Mouse (Mus musculus): Measurements from ENCODE around the gene Eaf1. TPM values are rescaled to one million over a fixed set of nuclear protein-coding genes. Genes with fewer than 3 reads are reported as not detected.

Eaf1 gene
- polyA plus RNA-seq, 1 experiment from 2014 or later = 10.1 TPM

DNA sequence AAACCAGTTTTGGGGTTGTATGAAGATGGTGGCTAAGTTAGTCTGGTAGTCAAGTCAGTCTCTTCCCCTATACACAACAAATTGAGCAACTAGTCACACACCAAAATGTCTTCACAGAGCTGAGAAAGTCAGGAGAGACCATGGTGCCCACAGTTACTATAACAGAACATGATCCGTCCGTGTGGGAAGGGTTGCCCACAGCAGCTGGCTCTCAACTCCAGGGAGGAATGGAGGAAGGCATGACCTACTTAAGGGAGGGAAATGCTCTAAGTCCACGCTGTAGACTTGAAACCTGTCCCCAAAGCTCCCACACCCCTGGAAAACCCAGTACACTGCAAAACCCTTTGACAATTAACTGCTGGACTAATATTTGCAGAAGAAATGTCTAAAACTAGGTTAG is 16.1 kb downstream of the Eaf1 start:
- Histone ChIP-seq H3K4me1 (replicated peaks) (peaks cover 6% of the 10 kb centered on the region), H3K4me3 (no peak overlapping the region), H3K27me3 (no peaks in the 10 kb centered on the region), H3K27ac (no peak overlapping the region), H3K36me3 (peaks cover 30% of the 10 kb centered on the region), H3K9ac (no peak overlapping the region), H3K4me2 (no peak overlapping the region), H3K9me3 (replicated peaks) (no peaks in the 10 kb centered on the region)
- ATAC-seq (replicated peaks; ENCODE audit: insufficient number of reproducible peaks, insufficient read depth, low FRiP score, low read depth) = no peak
- 93% methylated on average over 3 of the region's 3 CpGs for WGBS

DNA sequence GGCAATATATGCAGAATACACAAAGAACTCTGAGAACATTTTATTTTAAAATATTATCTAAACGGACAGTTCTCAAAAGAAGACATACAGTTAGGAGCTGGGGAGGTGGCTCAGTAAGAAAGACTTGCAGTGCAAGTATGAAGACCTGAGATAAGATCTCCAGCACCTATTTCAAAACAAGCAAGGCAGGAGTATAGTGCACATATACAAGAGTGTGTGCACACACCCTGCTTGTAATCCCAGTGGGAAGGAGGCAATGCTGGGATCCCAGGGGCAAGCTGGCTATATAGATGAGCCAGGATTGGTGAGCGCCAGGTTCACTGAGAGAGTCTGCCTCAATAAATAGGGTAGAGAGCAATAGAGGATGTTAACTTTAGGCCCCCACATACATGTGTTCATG is 21.7 kb downstream of the Eaf1 start:
- WGBS = 77% methylated on average over 2 of the region's 2 CpGs
- 0 out of 2 replicates have a peak, but pooled peaks cover 3% of the 10 kb centered on the region for H3K4me1 ChIP-seq (replicated peaks)

DNA sequence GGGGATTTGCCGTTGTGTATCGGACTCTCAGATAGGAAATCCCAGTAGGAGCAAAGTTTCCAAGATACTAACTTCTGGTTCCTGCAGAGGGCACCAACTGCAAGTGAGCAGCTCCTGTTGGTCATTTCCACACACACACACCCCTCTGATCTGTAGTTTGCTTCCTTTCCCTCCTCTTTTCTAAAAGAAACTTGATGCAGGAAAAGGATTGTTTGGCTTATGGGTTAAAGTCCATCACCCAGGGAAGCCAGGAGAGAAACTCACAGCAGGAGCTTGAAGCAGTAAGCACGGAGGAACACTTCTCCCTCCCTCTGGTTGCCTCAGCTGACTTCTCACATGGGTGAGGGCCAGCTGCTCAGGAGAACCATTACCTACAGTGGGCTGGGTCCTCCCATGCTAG is 25.0 kb downstream of the Eaf1 start:
- WGBS = 19% methylated on average over 3 of the region's 3 CpGs
- Histone ChIP-seq H3K36me3 (no peaks in the 10 kb centered on the region), H3K27ac (no peak overlapping the region), H3K9me3 (replicated peaks) (no peaks in the 10 kb centered on the region), H3K4me1 (replicated peaks) (0 out of 2 replicates have a peak, but pooled peaks cover 3% of the 10 kb centered on the region), H3K4me3 (no peak overlapping the region), H3K27me3 (no peaks in the 10 kb centered on the region), H3K4me2 (peak overlapping the region; percentile 38; the same call in 1 of the 2 replicates), H3K9ac (no peak overlapping the region)
- ATAC-seq (replicated peaks; ENCODE audit: insufficient number of reproducible peaks, insufficient read depth, low FRiP score, low read depth) = no peak

More for the DNA sequence above, 21.7 kb downstream of the Eaf1 start:
- Histone ChIP-seq H3K4me3 (no peak overlapping the region), H3K36me3 (no peaks in the 10 kb centered on the region), H3K9ac (no peak overlapping the region), H3K27me3 (no peaks in the 10 kb centered on the region), H3K4me2 (no peak overlapping the region), H3K9me3 (replicated peaks) (no peaks in the 10 kb centered on the region), H3K27ac (no peak overlapping the region)
- ATAC-seq (replicated peaks; ENCODE audit: insufficient number of reproducible peaks, insufficient read depth, low FRiP score, low read depth) = no peak

DNA sequence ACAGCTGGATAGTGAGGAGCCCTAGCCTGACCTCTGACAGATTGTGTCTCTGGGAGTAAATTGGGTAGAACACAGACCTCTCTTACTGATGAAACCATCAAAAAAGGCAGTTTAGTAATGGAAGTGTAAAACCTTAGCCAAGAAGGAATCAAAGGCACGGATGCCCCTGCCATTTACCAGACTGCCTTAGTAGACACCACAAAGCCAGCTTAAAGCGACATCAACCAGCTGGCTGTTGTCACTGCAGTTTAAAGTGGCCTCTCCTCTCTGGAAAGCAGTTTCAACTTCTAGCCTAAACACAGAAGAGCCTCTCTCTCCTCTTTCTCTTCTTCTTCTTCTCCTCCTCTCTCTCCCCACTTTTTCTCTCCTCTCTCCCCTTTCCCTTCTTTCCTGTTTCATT is 27.1 kb downstream of the Eaf1 start:
- no peak for ATAC-seq (replicated peaks; ENCODE audit: insufficient number of reproducible peaks, insufficient read depth, low FRiP score, low read depth)
- peaks cover 7% of the 10 kb centered on the region; the same call in 1 of the 2 replicates for H3K36me3 ChIP-seq
- H3K27me3 ChIP-seq = no peaks in the 10 kb centered on the region
- no peaks in the 10 kb centered on the region for H3K9me3 ChIP-seq (replicated peaks)
- no peak overlapping the region for H3K27ac ChIP-seq
- 0 out of 2 replicates have a peak, but pooled peaks cover 3% of the 10 kb centered on the region for H3K4me1 ChIP-seq (replicated peaks)
- 62% methylated on average over 2 of the region's 2 CpGs for whole genome bisulfite sequencing
- H3K4me2 ChIP-seq = no peak overlapping the region
- H3K4me3 ChIP-seq = no peak overlapping the region
- no peak overlapping the region for H3K9ac ChIP-seq

DNA sequence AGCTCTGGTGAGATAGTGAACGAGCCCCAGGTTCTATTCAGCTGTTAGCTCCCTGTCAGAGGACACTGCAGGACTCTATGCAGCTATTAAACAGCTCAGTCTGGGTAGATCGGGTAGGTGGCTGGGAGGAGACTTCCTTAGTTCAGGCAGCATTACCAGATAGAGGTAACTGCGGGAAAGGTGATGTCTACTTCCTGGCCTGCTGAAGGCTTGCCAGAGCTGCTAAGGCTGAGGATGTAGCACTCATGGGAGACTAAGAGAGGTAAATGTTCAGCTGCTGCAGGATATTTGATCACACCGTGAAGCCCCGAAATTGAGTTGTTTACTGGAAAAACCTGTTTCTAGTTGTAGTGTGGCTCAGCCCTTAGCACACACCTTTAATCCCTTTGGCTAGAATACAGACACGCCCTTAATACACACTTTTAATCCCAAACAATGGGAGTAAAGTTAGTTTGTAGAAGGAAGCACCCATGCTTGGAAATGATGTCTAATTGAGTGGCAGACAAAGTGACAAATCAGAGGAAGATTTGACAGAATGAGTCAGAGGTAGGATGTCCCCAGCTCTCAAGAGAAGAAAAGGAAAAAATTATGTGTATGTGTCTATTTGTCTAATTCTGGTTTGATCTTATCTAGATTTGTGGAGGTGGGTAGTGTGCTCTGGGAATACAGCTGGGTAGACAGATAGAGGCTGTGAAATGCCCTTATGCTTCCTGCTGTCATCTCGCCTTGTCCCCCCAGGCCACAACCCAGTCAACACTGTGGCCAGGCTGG is 31.0 kb downstream of the Eaf1 start:
- Histone ChIP-seq H3K9ac (no peak overlapping the region), H3K4me1 (replicated peaks) (no peaks in the 10 kb centered on the region), H3K9me3 (replicated peaks) (no peaks in the 10 kb centered on the region), H3K27me3 (no peaks in the 10 kb centered on the region), H3K27ac (no peak overlapping the region), H3K4me2 (no peak overlapping the region), H3K4me3 (no peak overlapping the region), H3K36me3 (peaks cover 7% of the 10 kb centered on the region; the same call in 1 of the 2 replicates)
- 67% methylated on average over 7 of the region's 7 CpGs for WGBS
- no peak for ATAC-seq (replicated peaks; ENCODE audit: insufficient number of reproducible peaks, insufficient read depth, low FRiP score, low read depth)

DNA sequence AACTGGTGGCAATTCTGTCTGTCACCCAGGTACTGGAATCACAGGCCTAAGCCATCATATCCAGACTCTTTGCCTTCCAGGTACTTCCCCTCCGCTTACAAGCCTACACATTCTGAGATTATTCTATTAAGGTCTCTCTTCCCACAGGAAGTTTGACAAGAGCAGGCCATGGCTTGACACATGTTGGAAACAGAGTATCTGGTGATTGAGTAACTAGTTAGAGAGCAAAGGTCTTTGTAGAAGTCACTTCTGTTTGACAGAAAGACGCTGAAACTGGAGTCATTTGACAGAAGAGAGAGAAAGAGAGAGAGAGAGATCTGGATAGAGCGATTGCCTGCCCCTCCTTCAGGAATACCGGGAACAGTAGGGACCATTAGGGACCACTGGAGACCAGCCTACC is 36.6 kb downstream of the Eaf1 start:
- ATAC-seq (replicated peaks; ENCODE audit: insufficient number of reproducible peaks, insufficient read depth, low FRiP score, low read depth) = no peak
- no peak overlapping the region for H3K4me3 ChIP-seq
- H3K27ac ChIP-seq = 0 out of 2 replicates have a peak overlapping the region, but pooled peaks have one; percentile 16
- H3K9ac ChIP-seq = no peak overlapping the region
- 0 out of 2 replicates have a peak, but pooled peaks cover 2% of the 10 kb centered on the region for H3K4me1 ChIP-seq (replicated peaks)
- H3K36me3 ChIP-seq = peaks cover 2% of the 10 kb centered on the region; the same call in 1 of the 2 replicates
- H3K4me2 ChIP-seq = no peak overlapping the region
- no peaks in the 10 kb centered on the region for H3K9me3 ChIP-seq (replicated peaks)
- no peaks in the 10 kb centered on the region for H3K27me3 ChIP-seq
- 80% methylated on average over 4 of the region's 4 CpGs for WGBS

DNA sequence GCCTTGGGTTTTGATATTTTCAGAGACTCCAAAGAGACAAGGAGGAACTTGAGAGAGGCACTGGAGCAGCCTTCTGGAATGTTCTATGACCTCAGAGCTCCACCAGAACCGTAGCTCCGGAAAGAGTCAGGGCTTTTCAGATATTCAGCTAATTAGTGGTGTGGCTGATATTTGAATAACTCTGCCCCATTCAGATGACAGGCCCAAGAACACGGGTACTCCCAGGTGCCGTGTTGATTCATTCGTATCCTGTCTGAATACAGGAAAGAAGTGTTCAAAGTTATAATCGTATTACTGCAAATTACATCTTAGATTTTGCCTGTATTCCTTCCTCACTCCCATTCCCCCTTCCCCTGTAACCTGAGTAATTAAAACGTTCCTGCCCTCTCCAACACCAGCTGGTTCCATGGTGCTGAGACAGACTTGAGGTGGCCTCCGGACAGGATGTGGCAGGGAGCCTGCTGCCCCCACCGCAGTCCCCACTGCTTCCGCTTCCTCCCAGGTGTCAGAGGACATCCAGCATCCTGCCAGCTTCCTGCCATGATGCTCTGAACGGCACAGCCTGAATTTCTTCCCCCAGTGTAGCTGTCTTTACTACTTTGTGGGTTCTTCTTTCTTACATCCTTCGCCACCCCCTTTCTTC is 37.4 kb downstream of the Eaf1 start:
- Histone ChIP-seq H3K4me1 (replicated peaks) (0 out of 2 replicates have a peak, but pooled peaks cover 2% of the 10 kb centered on the region), H3K27ac (peak overlapping the region; percentile 16; the same call in 1 of the 2 replicates), H3K4me3 (no peak overlapping the region), H3K36me3 (no peaks in the 10 kb centered on the region; the same call in 1 of the 2 replicates), H3K4me2 (no peak overlapping the region), H3K9me3 (replicated peaks) (no peaks in the 10 kb centered on the region), H3K27me3 (no peaks in the 10 kb centered on the region), H3K9ac (no peak overlapping the region)
- ATAC-seq (replicated peaks; ENCODE audit: insufficient number of reproducible peaks, insufficient read depth, low FRiP score, low read depth) = 0 out of 2 replicates have a peak, but pooled peaks have one; percentile 31
- WGBS = 50% methylated on average over 12 of the region's 12 CpGs

DNA sequence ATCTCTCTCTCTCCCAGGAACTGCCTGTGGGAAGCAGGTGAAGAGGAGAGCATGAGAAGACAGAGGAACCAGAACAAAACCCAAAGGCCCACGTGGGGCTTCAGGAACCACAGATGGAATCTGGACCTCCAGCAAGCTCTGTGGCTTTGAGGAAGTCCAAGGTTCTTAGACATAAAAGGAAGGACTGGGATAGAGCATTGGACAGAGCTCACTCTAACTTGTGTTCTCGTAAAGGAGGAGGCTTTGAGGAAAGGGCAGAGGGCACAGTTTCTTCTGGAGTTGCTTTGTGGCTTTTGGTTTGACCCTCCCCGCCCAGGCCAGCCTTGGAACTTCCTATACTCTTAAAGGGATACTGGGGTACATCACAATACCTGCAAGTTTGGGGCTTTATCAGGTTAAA is 38.5 kb downstream of the Eaf1 start:
- Histone ChIP-seq H3K27ac (peak overlapping the region; percentile 16; the same call in 1 of the 2 replicates), H3K4me1 (replicated peaks) (0 out of 2 replicates have a peak, but pooled peaks cover 2% of the 10 kb centered on the region), H3K36me3 (no peaks in the 10 kb centered on the region; the same call in 1 of the 2 replicates), H3K27me3 (no peaks in the 10 kb centered on the region), H3K4me2 (no peak overlapping the region), H3K9ac (no peak overlapping the region), H3K4me3 (no peak overlapping the region), H3K9me3 (replicated peaks) (no peaks in the 10 kb centered on the region)
- no peak for ATAC-seq (replicated peaks; ENCODE audit: insufficient number of reproducible peaks, insufficient read depth, low FRiP score, low read depth)
- WGBS = 65% methylated on average over 3 of the region's 3 CpGs

DNA sequence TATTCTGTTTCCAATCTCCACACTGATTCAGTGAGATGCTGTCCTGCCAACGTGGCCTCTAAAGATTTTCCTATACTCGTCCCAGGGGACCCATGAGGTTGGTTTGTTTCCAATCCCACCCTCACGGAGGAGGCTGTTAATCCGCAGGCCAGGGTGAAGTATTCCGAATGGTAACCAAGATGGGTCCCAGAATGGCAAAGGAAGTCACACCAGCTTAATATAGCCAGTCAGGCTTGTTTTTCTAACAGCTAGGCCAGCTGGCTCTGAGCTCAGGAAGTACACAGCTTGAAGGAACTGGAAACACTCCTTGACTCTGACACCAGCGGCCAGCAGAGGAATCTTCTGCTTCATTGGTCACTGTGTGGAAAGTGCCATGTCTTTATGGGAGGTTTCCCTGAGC is 43.1 kb downstream of the Eaf1 start:
- Histone ChIP-seq H3K36me3 (no peaks in the 10 kb centered on the region), H3K4me2 (no peak overlapping the region), H3K27me3 (no peaks in the 10 kb centered on the region), H3K4me3 (no peak overlapping the region), H3K27ac (no peak overlapping the region), H3K9ac (no peak overlapping the region), H3K4me1 (replicated peaks) (0 out of 2 replicates have a peak, but pooled peaks cover 2% of the 10 kb centered on the region), H3K9me3 (replicated peaks) (no peaks in the 10 kb centered on the region)
- ATAC-seq (replicated peaks; ENCODE audit: insufficient number of reproducible peaks, insufficient read depth, low FRiP score, low read depth) = no peak
- 68% methylated on average over 6 of the region's 6 CpGs for WGBS

DNA sequence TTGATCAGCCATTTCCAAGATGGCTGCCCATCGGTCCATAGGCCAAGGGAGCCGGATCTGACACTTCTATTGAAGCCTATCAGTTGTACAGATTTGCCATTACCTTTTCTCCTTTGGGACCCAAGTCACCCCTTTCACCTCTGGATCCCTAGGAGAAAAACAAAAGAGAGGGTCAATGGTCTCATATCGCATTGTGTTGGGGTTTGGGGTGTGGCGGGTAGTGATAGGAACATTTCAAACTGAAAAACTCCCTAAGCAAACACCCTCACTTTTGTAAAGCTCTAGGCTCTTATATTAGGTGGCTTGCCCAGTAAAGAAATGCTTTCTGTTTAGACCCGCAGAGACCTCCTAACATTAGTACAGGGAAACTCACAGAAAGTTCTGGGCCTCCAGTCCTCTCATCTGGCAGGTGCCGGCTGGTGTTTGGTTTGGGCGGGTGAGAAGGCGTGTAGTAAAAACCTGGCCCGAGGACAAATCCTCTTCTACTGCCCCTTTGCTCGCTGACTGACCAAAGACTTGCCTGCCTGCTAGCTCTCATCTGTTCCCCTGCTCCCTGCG is 49.8 kb downstream of the Eaf1 start:
- 0 out of 2 replicates have a peak, but pooled peaks cover 3% of the 10 kb centered on the region for H3K9me3 ChIP-seq (replicated peaks)
- no peak overlapping the region for H3K4me2 ChIP-seq
- 0 out of 2 replicates have a peak, but pooled peaks cover 2% of the 10 kb centered on the region for H3K4me1 ChIP-seq (replicated peaks)
- no peaks in the 10 kb centered on the region for H3K27me3 ChIP-seq
- H3K27ac ChIP-seq = no peak overlapping the region
- no peak overlapping the region for H3K4me3 ChIP-seq
- 71% methylated on average over 11 of the region's 11 CpGs for WGBS
- H3K36me3 ChIP-seq = peaks cover 12% of the 10 kb centered on the region; the same call in 1 of the 2 replicates
- no peak overlapping the region for H3K9ac ChIP-seq
- ATAC-seq (replicated peaks; ENCODE audit: insufficient number of reproducible peaks, insufficient read depth, low FRiP score, low read depth) = no peak

DNA sequence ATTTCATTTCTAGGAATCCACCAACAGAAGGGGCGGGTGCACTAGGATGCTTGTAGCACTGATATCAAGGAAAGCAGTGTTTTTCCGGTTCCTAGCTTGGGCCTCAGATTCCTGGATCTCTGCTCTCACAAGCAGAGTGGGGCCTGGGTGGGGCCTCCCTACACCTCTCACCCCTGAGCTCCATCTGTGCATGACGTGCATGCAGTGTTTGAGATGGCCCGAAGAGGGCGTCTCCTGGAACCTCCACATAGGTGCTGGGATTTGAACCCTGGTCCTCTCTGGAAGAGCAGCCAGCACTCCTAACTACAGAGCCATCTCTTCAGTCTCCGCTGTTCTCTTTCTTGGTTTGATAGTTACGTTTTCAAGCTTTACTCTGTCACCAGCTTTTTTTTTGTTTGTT is 60.8 kb downstream of the Eaf1 start:
- 90% methylated on average over 7 of the region's 7 CpGs for WGBS
- Histone ChIP-seq H3K4me2 (no peak overlapping the region), H3K27ac (no peak overlapping the region), H3K4me3 (no peak overlapping the region), H3K27me3 (0 out of 2 replicates have a peak, but pooled peaks cover 8% of the 10 kb centered on the region), H3K9ac (no peak overlapping the region), H3K9me3 (replicated peaks) (no peaks in the 10 kb centered on the region), H3K4me1 (replicated peaks) (peaks cover 21% of the 10 kb centered on the region), H3K36me3 (no peaks in the 10 kb centered on the region)
- ATAC-seq (replicated peaks; ENCODE audit: insufficient number of reproducible peaks, insufficient read depth, low FRiP score, low read depth) = no peak

Data from heart, embryonic 15.5 days (tissue).